Mouse (Mus musculus) right cerebral cortex, postnatal 36 days (tissue): ENCODE results near the gene Nucb1.
"Not testable (repeated sequence)": the region's sequence is repeated elsewhere in the genome, so short reads cannot be mapped to it uniquely, and the experiment has no call there.

ENCODE experiments used
- DNase-seq, 2 experiments: peaks; one replicate each; pipeline ENCODE4 v3.0.0; 2022; ENCODE audit warnings: low spot score in 2 of 2, mixed read lengths in 1 of 2

Nucb1 gene

DNA sequence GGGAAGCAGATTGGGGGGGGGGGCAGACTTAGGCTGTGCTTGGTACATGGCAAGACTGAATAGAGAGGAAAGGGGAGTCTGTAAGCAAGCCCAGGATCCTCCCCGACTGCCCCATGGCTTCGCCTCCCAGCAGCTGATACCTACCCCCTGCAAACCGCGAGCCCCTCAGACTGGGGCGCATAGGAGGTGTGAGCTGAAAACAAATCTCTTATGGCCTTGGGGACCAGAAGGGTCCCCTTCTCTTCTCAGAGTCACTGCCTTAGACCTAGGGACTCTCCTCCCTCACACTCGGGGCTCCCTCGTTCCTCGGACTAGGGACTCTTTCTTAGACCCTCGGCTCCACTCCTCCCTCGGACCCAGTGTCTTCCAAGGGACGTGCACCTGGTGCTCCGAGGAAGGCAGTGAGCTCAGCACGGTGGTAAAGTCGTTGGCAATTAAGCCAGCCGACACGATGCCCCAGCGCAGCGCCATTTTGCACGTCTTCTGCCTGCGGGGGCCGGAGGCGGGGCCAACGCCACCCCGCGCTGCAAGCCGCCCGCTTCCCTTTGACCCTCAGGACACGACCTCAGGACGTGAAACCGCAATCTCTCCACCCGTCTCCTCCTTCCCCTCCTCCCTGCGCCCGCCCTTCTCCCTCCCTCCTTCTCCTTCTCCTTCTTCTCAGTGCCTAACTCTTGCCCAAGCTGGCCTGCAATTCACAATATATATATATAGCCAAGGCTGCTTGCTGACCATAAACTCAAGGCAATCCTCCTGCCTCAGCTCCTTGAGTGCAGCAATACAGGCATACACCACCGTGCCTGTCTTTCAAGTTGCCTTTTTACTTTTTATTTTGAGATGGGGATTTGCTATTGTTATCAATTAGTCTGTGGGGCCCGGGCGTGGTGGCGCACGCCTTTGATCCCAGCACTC is 21.7 kb downstream of the Nucb1 start, which contains the start of gene Dhdh:
Gene Dhdh, minus strand, starts transcription at position 513 of the 912 bp plus-strand sequence.
- no peak for DNase-seq

DNA sequence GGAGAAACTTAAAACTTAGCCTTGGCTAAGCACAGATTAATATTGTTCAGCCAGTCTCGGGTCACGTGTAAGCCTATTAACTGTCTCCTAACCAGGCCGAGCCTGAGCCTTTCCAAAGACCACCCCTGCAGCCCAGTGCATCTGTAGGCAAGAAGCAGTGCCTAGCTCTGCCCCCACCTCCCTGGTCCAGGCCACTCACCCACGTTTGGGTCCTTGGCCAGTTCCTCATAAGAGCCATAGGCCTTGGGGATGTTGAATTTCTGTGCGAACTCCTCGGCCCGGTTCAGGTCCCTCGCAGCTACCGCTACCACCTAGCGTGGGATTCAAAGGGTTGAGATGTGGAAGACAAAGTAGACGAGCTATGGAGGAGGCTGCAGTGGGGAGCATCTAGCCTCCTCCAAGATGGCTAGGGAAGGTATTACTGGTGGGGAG is 22.3 kb downstream of the Nucb1 start:
- no peak for DNase-seq

DNA sequence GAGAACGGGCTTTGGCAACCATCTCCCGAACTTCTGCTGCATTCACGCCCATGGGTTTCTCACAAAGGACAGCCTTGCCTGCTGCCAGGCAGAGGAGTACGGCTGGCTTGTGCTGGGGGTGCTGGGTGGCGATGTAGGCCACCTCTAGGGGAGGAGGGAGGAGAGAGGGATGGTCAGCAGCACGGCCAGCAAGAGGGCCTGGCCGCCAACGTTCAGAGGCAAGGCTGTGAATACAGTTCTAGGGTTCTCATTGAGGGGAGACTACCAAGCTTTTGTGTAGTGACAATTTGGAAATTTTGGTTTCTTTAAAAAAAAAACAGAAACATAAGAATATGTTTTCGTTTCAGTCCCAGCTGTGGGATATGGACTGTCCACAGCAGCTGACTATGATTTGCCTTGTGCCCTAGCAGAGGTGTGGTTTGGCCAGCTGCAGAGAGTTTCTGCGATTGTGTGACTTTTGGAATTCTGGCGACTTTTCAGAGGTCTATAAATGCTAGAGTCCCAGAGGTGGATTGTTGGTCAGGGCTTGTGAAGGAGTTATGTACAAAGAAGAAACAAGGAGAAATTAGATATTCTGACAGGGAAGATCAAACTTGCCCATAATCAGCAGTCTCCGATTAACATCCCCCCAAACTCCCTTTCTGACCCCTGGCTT is 23.3 kb downstream of the Nucb1 start, which contains the start of gene Gm45808:
Gene Gm45808, minus strand, starts transcription at position 51 of the 655 bp plus-strand sequence.
- no peak for DNase-seq

DNA sequence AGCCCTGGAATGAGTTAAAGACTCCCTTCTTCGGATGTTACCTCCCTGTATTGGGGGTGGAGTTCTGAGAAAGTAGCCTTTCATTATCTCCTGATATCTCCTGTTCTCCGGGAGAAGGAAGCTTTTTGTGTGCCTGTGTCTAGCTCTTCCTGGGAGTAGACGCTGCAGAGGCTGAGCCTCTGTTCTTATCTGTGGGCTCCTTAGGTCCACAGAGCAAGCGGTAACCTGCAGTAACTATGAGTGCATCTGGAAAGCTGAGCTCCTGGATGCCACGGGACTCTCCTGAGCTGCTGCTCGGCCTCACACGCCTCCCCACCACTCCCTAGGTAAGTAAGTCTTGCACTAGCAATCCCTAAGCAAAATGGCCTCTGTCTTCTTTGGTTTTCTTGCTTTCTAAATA is 24.0 kb downstream of the Nucb1 start:
- no peak for DNase-seq

DNA sequence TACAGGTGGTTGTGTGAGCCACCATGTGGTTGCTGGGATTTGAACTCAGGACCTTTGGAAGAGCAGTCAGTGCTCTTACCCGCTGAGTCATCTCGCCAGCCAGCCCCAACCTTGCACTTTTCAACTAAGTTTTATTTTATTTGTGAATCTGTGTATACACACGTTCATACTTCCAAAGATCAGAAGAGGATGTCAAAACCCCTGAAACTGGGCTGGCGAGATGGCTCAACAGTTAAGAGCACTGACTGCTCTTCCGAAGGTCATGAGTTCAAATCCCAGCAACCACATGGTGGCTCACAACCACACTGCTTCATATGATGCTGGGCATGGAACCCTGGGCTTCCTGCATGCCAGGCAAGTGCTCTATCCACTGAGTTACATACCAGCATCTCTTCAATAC is 25.2 kb downstream of the Nucb1 start:
- not testable (repeated sequence) for DNase-seq

DNA sequence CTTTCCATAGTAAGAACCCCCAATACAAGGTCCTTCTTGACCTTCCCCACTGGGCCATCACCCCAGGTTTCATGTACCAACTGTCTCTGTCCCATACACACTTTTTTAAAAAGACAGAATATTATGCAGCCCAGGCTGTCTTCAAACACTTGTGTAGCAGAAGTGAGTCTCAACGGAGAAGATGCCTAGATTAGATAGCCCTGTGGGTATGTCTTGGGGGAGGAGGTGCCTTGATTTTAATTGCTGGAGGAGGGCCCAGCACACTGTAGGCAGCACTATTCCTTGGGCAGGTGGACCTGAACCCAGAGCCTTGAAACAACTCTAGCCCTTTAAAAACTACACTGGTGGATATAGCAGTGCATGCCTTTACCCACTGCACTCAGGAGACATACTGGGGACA is 28.0 kb downstream of the Nucb1 start:
- no peak for DNase-seq

DNA sequence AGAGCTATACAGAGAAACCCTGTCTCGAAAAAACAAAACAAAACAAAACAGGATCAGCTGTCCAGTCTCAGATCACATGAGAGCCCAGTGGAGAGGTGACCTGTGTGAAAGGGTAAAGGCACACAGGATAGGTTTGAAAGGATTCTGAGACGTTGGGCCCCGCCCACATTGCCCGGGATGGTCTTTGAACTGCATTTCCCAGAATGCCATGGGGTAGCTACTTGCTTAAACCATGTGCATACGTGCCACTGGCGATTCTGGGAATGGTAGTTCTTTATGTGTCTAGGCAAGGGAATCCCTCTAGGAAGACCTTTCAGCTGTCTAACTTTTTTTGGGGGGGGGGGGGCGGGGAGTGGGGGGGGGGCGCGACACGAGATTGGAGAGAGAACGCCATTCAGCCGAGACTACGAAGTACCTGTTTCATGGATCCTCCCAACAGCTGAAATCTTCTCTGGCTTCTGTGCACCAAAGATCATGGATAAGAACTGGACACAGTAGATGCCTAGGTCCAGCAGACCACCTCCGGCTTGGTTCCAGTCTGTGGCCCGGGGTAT is 28.8 kb downstream of the Nucb1 start, which contains the start of gene Tulp2:
Gene Tulp2, plus strand, starts transcription at position 504 of the 554 bp plus-strand sequence.
- peak; percentile 56 to 72 for DNase-seq

DNA sequence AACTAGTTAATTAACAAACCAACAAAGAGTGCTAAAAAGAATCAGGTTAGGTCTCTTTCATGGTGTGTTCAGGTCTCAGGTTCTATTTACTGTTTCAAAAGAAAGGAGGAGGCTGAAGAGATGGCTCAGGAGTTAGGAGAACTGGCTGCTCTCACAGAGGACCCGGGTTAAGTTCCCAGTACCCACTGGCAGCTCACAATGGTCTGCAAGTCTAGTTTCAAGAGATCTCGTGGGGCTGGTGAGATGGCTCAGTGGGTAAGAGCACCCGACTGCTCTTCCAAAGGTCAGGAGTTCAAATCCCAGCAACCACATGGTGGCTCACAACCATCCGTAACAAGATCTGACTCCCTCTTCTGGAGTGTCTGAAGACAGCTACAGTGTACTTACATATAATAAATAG is 29.9 kb downstream of the Nucb1 start:
- DNase-seq, result not testable (repeated sequence)

DNA sequence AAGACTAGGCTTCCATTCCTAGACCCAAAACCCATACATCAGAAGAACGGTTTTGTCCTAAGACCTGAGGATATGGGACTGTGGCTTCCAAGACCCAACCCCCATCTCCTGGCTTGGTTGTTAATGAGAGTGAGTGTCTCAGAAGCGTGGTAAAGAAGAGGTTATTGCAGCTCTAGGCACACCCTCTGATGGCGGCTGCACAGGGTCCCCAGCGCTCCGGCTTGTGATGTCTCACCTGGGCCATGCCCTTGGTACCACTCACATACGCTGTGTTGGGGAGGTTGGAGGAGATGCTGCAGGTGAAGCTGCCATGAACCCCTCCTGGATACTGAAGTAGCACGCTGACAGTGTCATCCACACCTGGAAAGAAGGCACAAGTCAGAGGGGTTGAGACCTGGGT is 31.4 kb downstream of the Nucb1 start:
- DNase-seq, result no peak

DNA sequence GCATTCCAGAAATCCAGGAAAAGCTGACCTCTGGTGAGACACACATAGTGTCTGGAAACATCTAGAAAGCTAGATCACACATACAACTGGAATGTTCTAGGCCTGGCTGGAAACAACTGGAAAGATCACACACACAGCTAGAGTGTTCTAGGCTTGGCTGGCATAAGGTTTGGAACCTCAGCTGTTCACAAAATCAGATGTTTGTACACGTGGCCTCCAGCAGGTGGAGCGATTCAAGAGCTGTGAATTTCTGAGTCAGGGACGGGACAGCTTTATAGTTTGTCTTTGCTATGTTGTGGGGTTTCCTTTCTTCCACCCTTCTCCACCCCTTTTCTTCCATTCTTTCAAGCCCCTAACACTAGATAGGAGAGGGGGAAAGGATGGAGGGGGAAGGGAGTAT is 33.2 kb downstream of the Nucb1 start:
- no peak for DNase-seq

DNA sequence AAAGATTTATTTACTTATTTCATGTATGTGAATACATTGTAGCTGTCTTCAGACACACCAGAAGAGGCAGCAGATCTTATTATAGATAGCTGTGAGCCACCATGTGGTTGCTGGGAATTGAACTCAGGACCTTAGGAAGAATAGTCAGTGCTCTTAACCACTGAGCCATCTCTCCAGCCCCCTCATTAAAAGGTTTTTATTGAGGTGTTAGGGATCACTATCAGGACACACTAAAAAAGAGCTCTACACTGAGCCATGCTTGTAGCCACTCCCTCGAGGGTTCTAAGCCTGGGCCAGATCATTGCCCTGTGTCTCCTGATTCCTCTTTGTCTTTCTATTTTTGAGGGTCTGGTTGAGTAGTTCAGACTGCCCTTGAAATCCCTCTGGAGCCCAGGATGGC is 33.8 kb downstream of the Nucb1 start:
- DNase-seq, result no peak

DNA sequence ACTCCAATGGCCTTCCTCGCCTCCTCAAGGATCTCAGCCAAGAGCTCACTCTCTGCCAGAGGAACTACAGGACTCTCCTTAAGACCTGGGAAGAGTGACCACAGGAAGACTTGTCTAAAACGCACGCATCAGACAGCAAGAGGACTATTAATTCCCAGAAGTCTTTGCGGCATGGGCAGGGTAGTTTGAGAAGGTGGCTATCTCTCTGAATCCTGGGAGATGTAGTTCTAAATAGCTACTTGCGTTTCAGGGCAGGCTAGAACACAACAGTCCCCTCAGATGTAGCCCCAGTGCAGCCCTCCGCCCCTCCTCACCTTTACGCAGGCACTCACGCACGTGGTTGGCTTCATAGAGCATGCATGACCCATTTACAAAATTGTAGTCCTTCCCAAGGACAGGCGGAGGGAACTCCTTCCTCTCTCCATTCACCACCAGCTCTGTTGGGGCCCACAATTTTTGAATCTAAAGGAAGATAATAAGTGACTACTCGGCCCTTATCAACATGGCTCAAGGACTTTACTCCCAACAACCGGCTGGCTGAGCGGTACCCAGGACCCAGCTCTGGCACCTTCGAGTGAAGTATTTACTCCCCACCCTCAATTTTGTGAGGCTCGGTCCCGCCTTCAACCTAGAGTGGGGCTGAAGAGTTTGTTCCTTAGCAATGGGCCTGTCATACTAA is 34.8 kb downstream of the Nucb1 start:
- no peak for DNase-seq

DNA sequence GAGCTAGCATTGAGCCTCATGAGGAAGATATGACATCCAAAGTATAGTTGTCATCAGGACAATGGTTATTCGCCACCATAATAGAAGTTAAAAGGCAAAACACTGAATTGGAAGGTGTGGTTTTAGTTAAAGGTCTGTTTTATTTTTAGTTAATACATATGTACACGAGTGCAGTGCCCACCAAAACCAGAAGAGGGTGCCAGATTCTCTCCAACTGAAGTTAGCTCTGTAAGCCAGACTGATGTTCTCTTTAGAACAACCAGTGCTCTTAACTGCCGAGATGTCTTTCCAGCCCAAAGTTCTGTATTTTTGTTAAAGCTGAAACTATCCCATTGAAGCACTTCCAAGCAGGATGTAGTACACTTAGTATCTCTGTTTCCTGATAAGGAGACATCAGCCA is 39.3 kb downstream of the Nucb1 start:
- peak in 1 of 2 experiments; percentile 58 for DNase-seq

DNA sequence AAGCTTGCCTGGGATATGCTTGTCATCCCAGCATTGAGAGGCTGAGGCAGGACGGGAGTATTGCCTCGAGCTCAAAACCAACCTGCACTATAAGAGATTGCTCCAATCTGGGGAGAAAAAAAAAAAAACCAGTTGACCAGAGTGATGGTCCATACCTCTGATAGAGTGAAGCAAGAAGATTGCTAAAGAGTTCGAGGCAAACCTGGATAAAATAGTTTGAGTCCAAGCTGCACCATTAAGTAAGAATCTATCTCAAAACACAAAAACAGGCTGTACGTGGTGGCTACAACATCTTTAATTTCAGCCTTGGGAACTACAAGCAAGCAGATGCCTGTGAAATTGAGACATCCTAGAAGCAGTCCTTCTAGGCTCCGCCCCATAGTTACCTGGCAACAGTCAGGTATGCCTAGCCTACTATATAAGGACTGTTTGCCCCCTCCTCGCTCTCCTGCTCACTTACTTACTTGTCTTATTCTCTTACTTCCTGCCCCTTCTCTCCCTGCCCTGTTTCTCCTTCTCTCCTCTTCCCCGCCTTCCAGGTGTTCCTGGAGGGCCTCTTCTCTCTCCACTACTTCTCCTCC is 43.0 kb downstream of the Nucb1 start:
- DNase-seq, result no peak

DNA sequence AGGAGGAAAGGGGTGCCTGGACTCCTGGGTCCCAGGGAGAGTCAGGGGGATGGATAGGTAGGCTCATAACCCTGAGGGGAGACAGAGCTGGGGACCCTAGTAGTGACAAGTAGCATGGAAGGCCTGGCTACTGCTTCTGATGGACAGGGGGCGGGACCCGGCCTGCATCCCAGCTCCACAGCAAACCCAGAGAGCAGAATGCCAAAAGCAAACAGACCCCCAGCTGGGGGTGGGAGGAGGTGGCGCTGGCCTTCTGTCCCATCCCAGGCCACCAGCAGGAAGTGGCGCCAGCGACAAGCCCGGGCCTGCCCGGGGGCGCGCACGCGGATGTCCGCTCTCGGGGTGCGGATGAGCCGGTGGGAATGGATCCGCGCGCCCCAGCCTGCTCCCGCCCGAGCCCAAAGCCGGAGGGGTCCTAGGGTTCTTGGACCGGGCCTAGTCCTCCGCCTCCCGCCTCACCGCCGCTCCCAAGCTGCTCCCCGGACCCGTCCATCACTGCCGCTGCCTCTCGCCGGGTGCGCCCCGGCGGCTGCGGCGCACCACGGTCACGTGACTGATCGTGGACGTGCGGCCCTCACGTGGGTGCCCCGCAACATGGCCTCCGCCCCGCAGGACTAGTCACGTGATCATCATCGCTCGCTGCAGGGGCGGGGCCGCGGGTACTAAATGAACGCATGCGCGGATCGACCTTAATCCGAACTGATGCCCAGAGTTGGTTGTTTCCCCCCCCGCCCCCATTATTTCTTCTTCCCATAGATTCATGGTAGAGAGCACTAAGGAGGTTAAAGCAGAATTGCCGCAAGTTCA is 43.7 kb downstream of the Nucb1 start, which contains the start of gene Bax:
Gene Bax, minus strand, starts transcription at position 616 of the 807 bp plus-strand sequence.
- DNase-seq, result peak; percentile 93

DNA sequence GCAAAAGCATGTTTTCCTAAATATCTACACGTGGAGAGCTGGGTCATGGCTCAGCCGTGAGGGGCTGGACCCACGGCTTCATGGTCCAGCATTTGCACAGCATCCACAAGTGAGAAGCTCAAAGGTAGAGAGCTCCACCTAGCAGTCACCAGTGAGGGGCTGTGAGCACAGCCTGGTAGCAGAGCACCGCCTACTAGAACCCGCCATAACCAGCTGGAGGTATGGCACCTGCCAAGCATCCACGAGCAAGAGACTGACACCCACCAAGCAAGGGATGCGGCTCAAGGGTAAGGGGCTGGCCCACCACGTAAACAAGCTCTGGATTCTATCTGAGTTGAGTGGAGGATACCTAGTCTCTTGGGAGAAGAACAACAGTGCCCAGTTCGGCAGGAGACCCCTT is 44.7 kb downstream of the Nucb1 start:
- no peak for DNase-seq

DNA sequence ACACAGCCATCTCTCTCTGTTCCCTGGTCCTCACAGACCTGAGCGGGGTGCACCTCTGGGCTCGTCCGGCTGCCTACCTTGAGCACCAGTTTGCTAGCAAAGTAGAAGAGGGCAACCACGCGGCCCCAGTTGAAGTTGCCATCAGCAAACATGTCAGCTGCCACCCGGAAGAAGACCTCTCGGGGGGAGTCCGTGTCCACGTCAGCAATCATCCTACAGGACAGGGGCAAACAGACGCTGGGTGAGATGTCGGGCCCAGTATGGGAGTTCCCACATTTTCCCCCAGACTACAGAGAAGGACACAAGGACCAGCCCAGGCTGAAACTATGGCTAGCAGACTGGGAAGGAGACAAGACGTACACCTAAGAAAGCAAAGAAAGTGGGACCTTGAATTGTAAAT is 45.1 kb downstream of the Nucb1 start:
- no peak for DNase-seq

DNA sequence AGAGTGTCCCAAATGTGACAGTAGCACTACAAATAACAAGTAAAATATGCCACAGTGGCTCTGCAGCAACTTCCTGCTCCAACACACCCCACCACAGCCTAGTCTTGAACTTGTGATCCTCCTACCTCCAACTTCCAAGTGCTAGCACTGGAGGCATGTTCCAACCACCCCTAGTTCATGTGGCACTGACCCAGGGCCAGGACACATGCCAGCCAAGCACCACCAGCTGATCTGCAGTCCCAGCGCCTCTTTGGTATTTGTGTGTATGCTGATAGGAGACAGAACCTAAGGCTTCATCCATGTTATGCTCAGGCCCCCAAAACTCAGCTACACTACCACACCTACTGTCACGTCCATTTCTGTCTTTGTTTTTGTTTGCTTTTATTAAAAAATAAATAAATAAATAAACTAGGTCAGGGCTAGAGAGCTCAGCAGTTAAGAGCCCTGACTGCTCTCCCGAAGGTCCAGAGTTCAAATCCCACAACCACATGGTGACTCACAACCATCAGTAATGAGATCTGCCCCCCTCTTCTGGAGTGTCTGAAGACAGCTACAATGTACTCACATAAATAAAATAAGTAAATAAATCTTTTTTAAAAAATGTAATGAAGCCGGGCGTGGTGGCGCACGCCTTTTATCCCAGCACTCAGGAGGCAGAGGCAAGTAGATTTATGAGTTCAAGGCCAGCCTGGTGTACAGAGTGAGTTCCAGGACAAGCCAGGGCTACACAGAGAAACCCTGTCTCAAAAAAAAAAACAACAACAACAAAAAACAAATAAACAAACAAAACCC is 46.0 kb downstream of the Nucb1 start:
- DNase-seq, result no peak

DNA sequence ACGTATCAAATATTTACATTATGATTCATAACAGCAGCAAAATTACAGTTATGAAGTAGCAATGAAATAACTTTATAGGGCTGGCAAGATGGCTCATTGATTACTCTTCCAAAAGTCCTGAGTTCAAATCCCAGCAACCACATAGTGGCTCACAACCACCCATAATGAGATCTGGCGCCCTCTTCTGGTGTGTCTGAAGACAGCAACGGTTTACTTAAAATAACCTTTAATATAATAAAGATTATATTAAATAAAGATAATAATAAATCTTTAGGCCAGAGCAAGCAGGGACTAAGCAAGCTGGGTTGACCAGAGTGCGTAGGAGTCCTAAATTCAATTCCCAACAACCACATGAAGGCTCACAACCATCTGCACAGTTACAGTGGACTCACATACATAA is 47.3 kb downstream of the Nucb1 start:
- not testable (repeated sequence) for DNase-seq

DNA sequence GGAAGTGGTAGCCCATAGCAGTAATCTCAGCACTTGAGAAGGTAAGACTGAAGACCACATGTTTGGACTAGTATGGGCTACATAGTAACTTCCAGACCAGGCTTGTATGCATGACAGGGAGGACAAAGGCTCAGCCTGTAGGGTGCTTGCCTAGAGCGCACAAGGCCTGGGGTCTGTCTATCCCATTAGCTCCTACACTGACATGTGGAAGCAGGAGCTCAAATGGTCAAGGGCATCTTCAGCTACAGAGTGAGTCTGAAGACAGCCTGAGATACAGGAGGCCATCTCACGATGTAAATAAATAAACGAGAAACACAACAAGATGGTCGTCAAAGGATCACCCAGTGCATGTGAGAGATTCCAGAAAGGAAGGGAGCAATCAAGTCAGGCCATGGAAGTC is 47.9 kb downstream of the Nucb1 start:
- no peak for DNase-seq
